Comparison of ENCODE assay signal across 8 mouse cellular contexts in the genomic region with DNA sequence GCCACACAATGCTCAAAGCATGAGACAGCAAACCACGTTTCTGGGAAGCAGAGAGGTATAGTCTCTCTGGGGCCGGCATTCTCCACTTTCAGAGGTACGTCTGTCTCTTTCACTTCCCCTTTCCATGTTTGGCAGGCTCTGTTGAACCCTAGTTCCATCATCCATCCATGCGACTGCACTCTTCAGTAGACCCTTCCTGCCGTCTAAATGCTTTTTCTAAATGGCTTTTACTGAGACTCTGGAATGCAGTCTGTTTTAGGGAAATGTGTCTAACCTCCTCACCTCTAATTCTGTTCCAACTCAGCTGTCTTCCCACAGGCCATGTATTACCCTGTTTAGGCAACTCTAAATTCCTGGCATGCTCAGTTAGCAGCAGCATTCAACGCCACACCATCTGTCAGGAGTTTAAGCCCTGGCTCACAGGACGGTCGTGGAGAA.
DNase-seq lines count a peak whose midpoint lies in the region; ATAC-seq and TF ChIP-seq lines count a peak whose summit lies in the region.
"Had no signal": no experiment of that assay in that cellular context is flagged by ENCODE, and none has a peak within 500 bp of the region (broad histone marks: within the 10 kb centered on the region; RNA-seq: fewer than 3 reads in every experiment).

No protein-coding gene starts in this region.

- H3K27me3 ChIP-seq in kidney, postnatal 0 days (ENCODE audit: insufficient read depth, low read length) = no peaks in the 10 kb centered on the region
- H3K27me3 ChIP-seq in kidney, embryonic 14.5 days (ENCODE audit: control insufficient read depth, insufficient read depth, low read length) = no peaks in the 10 kb centered on the region
- no peaks in the 10 kb centered on the region for H3K27me3 ChIP-seq in embryonic facial prominence, embryonic 10.5 days (replicated peaks; ENCODE audit: low read depth, poor library complexity, severe bottlenecking)
- H3K27me3 ChIP-seq: hindbrain, embryonic 12.5 days had no signal

- H3K4me2 ChIP-seq in kidney, postnatal 0 days (ENCODE audit: low read length) = no peak overlapping the region
- H3K4me2 ChIP-seq in kidney, embryonic 14.5 days (replicated peaks; ENCODE audit: low read depth, low read length) = no peak overlapping the region
- H3K4me2 ChIP-seq: hindbrain, embryonic 12.5 days had no signal

- H3K36me3 ChIP-seq in kidney, postnatal 0 days (ENCODE audit: insufficient read depth, low read length) = no peaks in the 10 kb centered on the region
- no peaks in the 10 kb centered on the region for H3K36me3 ChIP-seq in kidney, embryonic 14.5 days (ENCODE audit: control insufficient read depth, insufficient read depth, low read length)
- no peaks in the 10 kb centered on the region for H3K36me3 ChIP-seq in embryonic facial prominence, embryonic 10.5 days (replicated peaks)
- H3K36me3 ChIP-seq: hindbrain, embryonic 12.5 days had no signal

- intact Hi-C loops in heart, postnatal 14 days (cut with DNase I) = no loop called here

- WGBS in kidney, postnatal 0 days = 35% methylated on average over 8 of the region's 8 CpGs
- 43% methylated on average over 8 of the region's 8 CpGs for WGBS in kidney, embryonic 14.5 days
- 48% methylated on average over 8 of the region's 8 CpGs for WGBS in embryonic facial prominence, embryonic 10.5 days

- no peak overlapping the region for H3K4me3 ChIP-seq in kidney, postnatal 0 days (replicated peaks; ENCODE audit: low read depth, low read length)
- no peak overlapping the region for H3K4me3 ChIP-seq in kidney, embryonic 14.5 days (ENCODE audit: low read length)
- H3K4me3 ChIP-seq in embryonic facial prominence, embryonic 10.5 days = no peak overlapping the region
- H3K4me3 ChIP-seq: hindbrain, embryonic 12.5 days had no signal

- no peaks in the 10 kb centered on the region for H3K4me1 ChIP-seq in kidney, postnatal 0 days (replicated peaks; ENCODE audit: insufficient read depth, low read length)
- no peaks in the 10 kb centered on the region for H3K4me1 ChIP-seq in kidney, embryonic 14.5 days (ENCODE audit: control insufficient read depth, insufficient read depth, low read length)
- H3K4me1 ChIP-seq in embryonic facial prominence, embryonic 10.5 days = peaks cover 9% of the 10 kb centered on the region
- H3K4me1 ChIP-seq: hindbrain, embryonic 12.5 days had no signal

- H3K27ac ChIP-seq in kidney, postnatal 0 days = no peak overlapping the region
- H3K27ac ChIP-seq in kidney, embryonic 14.5 days (ENCODE audit: low read depth, low read length) = no peak overlapping the region
- no peak overlapping the region for H3K27ac ChIP-seq in embryonic facial prominence, embryonic 10.5 days (replicated peaks)
- H3K27ac ChIP-seq: hindbrain, embryonic 12.5 days had no signal

- H3K9ac ChIP-seq in kidney, postnatal 0 days (ENCODE audit: low read depth, low read length) = no peak overlapping the region
- no peak overlapping the region for H3K9ac ChIP-seq in kidney, embryonic 14.5 days (ENCODE audit: low read depth, low read length)
- H3K9ac ChIP-seq: hindbrain, embryonic 12.5 days had no signal

- peak; percentile 79 for DNase-seq in kidney, postnatal 0 days (ENCODE audit: low spot score)
- peak; percentile 60 for DNase-seq in Muller cell, postnatal 12 days (ENCODE audit: inconsistent ontology term)
- DNase-seq in embryonic facial prominence, embryonic 10.5 days (ENCODE audit: low spot score) = peak; percentile 27
- DNase-seq in mesoderm, embryonic 11.5 days (ENCODE audit: low read depth, low spot score) = peak; percentile 66
- DNase-seq in heart, postnatal 14 days = no peak
- DNase-seq in adrenal gland, postnatal 4 days (ENCODE audit: low spot score in 2 of 2) = no peak

- no peak for ATAC-seq in kidney, postnatal 0 days (replicated peaks; ENCODE audit: low FRiP score, low read depth)
- no peak for ATAC-seq in kidney, embryonic 14.5 days (ENCODE audit: low FRiP score, low TSS enrichment)

- H3K9me3 ChIP-seq in kidney, postnatal 0 days (replicated peaks; ENCODE audit: low read length) = no peaks in the 10 kb centered on the region
- H3K9me3 ChIP-seq in kidney, embryonic 14.5 days (ENCODE audit: control insufficient read depth, low read length) = no peaks in the 10 kb centered on the region
- H3K9me3 ChIP-seq in embryonic facial prominence, embryonic 10.5 days = no peaks in the 10 kb centered on the region
- H3K9me3 ChIP-seq: hindbrain, embryonic 12.5 days had no signal

- TF ChIP-seq CTCF in kidney, postnatal 0 days (IDR thresholded peaks at IDR 0.05; ENCODE audit: low read depth) = no peak

Comparison
In these comparisons a context has a peak if more than half of its experiments do, and no peak if none do; other contexts are left out.
1. DNase-seq: peak in kidney, postnatal 0 days (single experiment), Muller cell, postnatal 12 days (single experiment), embryonic facial prominence, embryonic 10.5 days (single experiment) and mesoderm, embryonic 11.5 days (single experiment); none in heart, postnatal 14 days (0 of 2) and adrenal gland, postnatal 4 days (0 of 2).